Mouse (Mus musculus) megakaryocyte, embryonic 14.5 days (primary cell): ENCODE data around the gene Fam43a. TPM values are rescaled to one million over a fixed set of nuclear protein-coding genes. Genes with fewer than 3 reads are reported as not detected.

Experiments
- H3K27me3 ChIP-seq: replicated peaks from 2 replicates; pipeline ENCODE3; 2012; ENCODE audit warnings: inconsistent platforms
- H3K36me3 ChIP-seq: replicated peaks from 2 replicates; pipeline ENCODE3; 2012; ENCODE audit warnings: low read length, inconsistent platforms, mixed read lengths
- H3K4me1 ChIP-seq: 2 replicates; pipeline ENCODE4 v1.6.1; 2012; ENCODE audit warnings: inconsistent platforms
- H3K4me3 ChIP-seq: replicated peaks from 2 replicates; pipeline ENCODE3; 2012; ENCODE audit warnings: moderate library complexity, mild to moderate bottlenecking, inconsistent platforms
- H3K9me3 ChIP-seq: 2 replicates; pipeline ENCODE4 v1.6.1; 2012; ENCODE audit warnings: inconsistent platforms
- FLI1 ChIP-seq: IDR thresholded peaks from 2 replicates; pipeline ENCODE4 v1.6.1; 2012; ENCODE audit warnings: low read length, inconsistent platforms, mixed read lengths
- GATA1 ChIP-seq: IDR thresholded peaks from 3 replicates; pipeline ENCODE4 v1.6.1; 2012; ENCODE audit warnings: mixed read lengths, low read length, inconsistent platforms, borderline replicate concordance
- polyA plus RNA-seq: library from polyadenylated mRNA; stranded (reverse); fragments of >175 nt; gene quantifications from 2 replicates; pipeline ENCODE4 v1.2.3, GENCODE M21; 2012; ENCODE audit warnings: low replicate concordance; ENCODE audit not compliant: insufficient read depth

The Fam43a gene
- polyA plus RNA-seq, 1 experiment, result 60.0 TPM

GRCm38 (mm10) chr16:30604061-30604806 is 4.7 kb downstream of the Fam43a start:
- H3K9me3 ChIP-seq, result no peaks in the 10 kb centered on the region
- peaks cover 8% of the 10 kb centered on the region for H3K27me3 ChIP-seq
- H3K4me1 ChIP-seq, result peaks cover 61% of the 10 kb centered on the region
- no peak for TF ChIP-seq FLI1
- no peak for TF ChIP-seq GATA1
- peaks cover 37% of the 10 kb centered on the region for H3K36me3 ChIP-seq
- no peak overlapping the region for H3K4me3 ChIP-seq

- no peak for TF ChIP-seq GATA1
- no peak for TF ChIP-seq FLI1
- Histone ChIP-seq H3K4me3 (peak overlapping the region; percentile 6), H3K27me3 (peaks cover 8% of the 10 kb centered on the region), H3K4me1 (peaks cover 61% of the 10 kb centered on the region), H3K9me3 (no peaks in the 10 kb centered on the region), H3K36me3 (peaks cover 37% of the 10 kb centered on the region)
Observed at GRCm38 (mm10) chr16:30604807-30605137, 5.2 kb downstream of the Fam43a start.

DNA sequence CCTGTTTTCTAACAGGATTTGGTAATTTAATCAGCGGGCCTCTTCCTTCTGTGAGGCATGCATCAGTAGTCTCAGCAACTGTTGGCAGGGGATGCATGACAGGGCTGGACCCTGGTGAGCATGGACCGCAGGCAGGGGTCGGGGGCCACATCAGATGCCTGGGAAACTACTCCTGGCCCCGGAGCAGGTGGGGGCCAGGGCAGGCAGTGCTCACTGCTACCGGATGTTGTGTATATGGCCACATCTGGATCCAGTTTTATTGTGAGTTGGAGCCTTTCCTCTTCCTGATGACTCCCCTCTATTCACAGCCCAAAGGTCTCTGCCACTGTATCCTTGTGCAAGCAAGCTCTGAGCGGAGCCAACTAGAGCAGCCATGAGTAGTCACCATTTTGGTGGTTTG is 6.0 kb downstream of the Fam43a start:
- H3K27me3 ChIP-seq, result peaks cover 8% of the 10 kb centered on the region
- H3K4me1 ChIP-seq, result peaks cover 60% of the 10 kb centered on the region
- H3K36me3 ChIP-seq, result peaks cover 36% of the 10 kb centered on the region
- no peak overlapping the region for H3K4me3 ChIP-seq
- no peaks in the 10 kb centered on the region for H3K9me3 ChIP-seq
- TF ChIP-seq FLI1 (no peak), GATA1 (no peak)

GRCm38 (mm10) chr16:30607868-30608267 is 8.3 kb downstream of the Fam43a start:
- H3K36me3 ChIP-seq, result peaks cover 19% of the 10 kb centered on the region
- TF ChIP-seq GATA1 (no peak), FLI1 (no peak)

GRCm38 (mm10) chr16:30611331-30611730 is 11.8 kb downstream of the Fam43a start:
- TF ChIP-seq FLI1, result no peak
- no peak for TF ChIP-seq GATA1
- Histone ChIP-seq H3K9me3 (no peaks in the 10 kb centered on the region), H3K4me1 (peaks cover 33% of the 10 kb centered on the region), H3K4me3 (no peak overlapping the region), H3K27me3 (peaks cover 19% of the 10 kb centered on the region), H3K36me3 (no peaks in the 10 kb centered on the region)

More at GRCm38 (mm10) chr16:30607868-30608267, 8.3 kb downstream of the Fam43a start:
- Histone ChIP-seq H3K4me3 (no peak overlapping the region), H3K4me1 (peaks cover 43% of the 10 kb centered on the region), H3K9me3 (no peaks in the 10 kb centered on the region), H3K27me3 (peaks cover 15% of the 10 kb centered on the region)

DNA sequence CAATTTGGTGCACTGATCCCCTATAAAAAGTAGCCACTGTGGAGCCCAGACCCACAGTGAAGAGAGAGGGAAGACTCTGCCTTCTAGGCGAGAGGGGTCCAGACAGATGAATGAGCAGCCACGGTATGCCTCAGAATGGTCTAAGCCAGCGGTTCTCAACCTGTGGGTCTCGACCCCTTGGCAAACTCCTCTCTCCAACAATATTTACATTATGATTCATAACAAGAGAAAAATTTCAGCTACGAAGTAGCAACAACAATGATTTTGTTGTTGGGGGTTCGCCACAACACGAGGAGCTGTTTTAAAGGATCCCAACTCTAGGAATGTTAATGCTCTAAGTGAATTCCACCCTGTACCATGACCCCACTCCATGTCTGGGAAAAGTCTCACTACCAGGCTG is 13.6 kb downstream of the Fam43a start:
- Histone ChIP-seq H3K9me3 (no peaks in the 10 kb centered on the region), H3K27me3 (peaks cover 17% of the 10 kb centered on the region), H3K36me3 (no peaks in the 10 kb centered on the region), H3K4me1 (peaks cover 33% of the 10 kb centered on the region), H3K4me3 (no peak overlapping the region)
- TF ChIP-seq GATA1 (no peak), FLI1 (no peak)

DNA sequence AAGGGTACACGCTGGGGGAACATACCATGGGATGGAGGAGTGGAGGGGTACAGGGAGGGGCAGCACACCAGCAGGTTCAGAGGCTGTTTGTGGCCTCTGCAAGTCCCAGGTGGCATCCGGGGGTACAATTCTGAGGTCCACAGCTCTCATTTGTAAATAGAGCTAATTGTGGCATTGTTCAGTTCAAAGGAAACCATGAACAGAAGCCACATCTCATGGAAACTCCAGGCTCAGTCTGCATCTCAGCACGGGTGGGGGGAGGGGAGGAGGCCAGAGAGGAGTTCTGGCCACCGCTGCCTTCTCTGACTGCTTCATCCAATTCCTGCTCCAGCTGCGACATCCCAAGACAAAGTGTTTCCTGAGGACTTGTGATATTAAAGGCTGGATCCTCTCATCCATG is 14.6 kb downstream of the Fam43a start:
- TF ChIP-seq FLI1 (no peak), GATA1 (no peak)
- Histone ChIP-seq H3K9me3 (no peaks in the 10 kb centered on the region), H3K4me3 (no peak overlapping the region), H3K4me1 (peaks cover 41% of the 10 kb centered on the region), H3K27me3 (peaks cover 14% of the 10 kb centered on the region), H3K36me3 (no peaks in the 10 kb centered on the region)

DNA sequence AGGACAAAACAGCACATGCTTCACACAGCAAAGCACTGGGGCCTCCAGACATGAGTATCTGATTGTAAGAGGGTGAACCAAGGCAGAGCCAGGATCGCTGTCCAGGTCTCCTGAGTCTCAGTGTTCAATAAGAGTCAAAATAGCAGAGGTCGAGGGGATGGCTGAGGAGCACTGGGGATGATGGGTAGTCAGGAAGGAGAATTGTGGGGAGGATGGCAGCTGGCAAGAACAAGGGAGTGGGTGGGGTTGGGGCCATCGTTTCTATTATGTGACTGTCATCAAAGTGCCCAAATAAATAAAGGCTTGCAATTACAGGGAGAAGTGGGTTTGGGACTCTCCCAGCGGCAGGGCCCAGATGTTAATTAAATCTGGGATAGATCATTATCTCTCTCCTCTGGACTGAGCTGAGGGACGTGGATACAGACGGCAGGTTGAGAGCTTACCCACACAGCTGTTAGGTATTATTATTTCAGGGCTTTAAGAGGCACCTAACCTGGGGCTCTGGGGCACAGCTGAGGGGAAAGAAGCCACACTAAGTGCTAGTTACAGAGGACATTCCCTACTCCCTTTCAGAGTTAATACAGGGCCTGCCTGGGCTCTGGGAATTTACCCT is 15.3 kb downstream of the Fam43a start:
- H3K4me1 ChIP-seq, result peaks cover 48% of the 10 kb centered on the region
- no peak overlapping the region for H3K4me3 ChIP-seq
- no peaks in the 10 kb centered on the region for H3K36me3 ChIP-seq
- H3K27me3 ChIP-seq, result peaks cover 14% of the 10 kb centered on the region
- H3K9me3 ChIP-seq, result no peaks in the 10 kb centered on the region
- TF ChIP-seq FLI1, result no peak
- no peak for TF ChIP-seq GATA1

DNA sequence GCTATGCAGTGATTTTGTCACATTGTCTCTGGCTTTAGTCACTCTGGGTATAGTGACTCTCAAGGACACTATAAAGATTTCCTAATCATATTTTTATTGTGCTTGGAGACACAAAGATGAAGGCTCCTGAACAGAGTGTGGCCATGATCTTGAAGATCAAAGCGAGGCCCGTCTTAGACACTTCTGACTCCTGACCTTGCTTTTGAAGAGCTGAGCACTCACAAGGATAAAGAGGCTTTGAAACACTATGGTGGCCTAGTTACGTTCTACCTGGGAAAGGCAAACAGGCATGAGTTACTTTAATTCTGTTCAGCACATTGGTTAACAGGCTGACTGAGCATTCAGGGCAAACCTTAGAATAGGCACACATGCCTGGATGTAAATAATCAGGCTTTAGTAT is 16.8 kb downstream of the Fam43a start:
- Histone ChIP-seq H3K27me3 (peaks cover 14% of the 10 kb centered on the region), H3K36me3 (no peaks in the 10 kb centered on the region), H3K4me3 (no peak overlapping the region)

GRCm38 (mm10) chr16:30623645-30624044 is 24.1 kb downstream of the Fam43a start:
- H3K9me3 ChIP-seq, result no peaks in the 10 kb centered on the region; the same call in 1 of the 2 replicates
- TF ChIP-seq GATA1 (no peak), FLI1 (no peak)
- H3K36me3 ChIP-seq, result no peaks in the 10 kb centered on the region
- peaks cover 63% of the 10 kb centered on the region for H3K4me1 ChIP-seq
- peak overlapping the region; percentile 12 for H3K4me3 ChIP-seq
- no peaks in the 10 kb centered on the region for H3K27me3 ChIP-seq

More for the DNA sequence above, 16.8 kb downstream of the Fam43a start:
- H3K4me1 ChIP-seq, result peaks cover 60% of the 10 kb centered on the region
- TF ChIP-seq FLI1 (no peak), GATA1 (no peak)
- no peaks in the 10 kb centered on the region for H3K9me3 ChIP-seq

DNA sequence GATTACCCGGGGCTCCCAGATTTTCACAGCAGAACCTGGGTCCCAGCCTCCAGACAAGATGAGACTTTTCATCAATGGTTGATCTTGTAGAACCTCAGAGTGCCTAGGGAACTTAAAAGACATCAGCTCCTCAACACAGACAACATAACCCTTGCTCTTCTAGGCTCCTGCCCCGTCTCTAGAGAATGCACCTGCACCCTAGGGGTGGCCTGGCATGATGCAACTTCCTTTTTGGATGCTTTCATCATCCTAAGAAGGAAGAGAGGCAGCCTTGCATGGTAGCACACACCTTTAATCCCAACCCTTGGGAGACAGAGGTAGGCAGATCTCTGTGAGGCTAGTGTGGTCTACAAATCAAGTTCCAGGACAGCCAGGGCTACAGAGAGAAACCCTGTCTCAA is 25.1 kb downstream of the Fam43a start:
- Histone ChIP-seq H3K4me1 (peaks cover 59% of the 10 kb centered on the region), H3K4me3 (no peak overlapping the region), H3K36me3 (no peaks in the 10 kb centered on the region), H3K9me3 (no peaks in the 10 kb centered on the region; the same call in 1 of the 2 replicates), H3K27me3 (no peaks in the 10 kb centered on the region)
- no peak for TF ChIP-seq GATA1
- TF ChIP-seq FLI1, result no peak
